Mouse (Mus musculus) mammary gland, adult 2 months (tissue): ENCODE measurements around the gene Gm49395. TPM values are rescaled to one million over a fixed set of nuclear protein-coding genes. Genes with fewer than 3 reads are reported as not detected.

Source experiments
- polyA plus RNA-seq: library from polyadenylated mRNA; depleted of rRNA; stranded (reverse); fragments of >200 nt; gene quantifications from 2 replicates; pipeline ENCODE4 v1.2.3, GENCODE M21; 2012; ENCODE audit warnings: low replicate concordance; rRNA removed

The Gm49395 gene
- polyA plus RNA-seq: 2.9 and 10.9 TPM in 2 replicates

DNA sequence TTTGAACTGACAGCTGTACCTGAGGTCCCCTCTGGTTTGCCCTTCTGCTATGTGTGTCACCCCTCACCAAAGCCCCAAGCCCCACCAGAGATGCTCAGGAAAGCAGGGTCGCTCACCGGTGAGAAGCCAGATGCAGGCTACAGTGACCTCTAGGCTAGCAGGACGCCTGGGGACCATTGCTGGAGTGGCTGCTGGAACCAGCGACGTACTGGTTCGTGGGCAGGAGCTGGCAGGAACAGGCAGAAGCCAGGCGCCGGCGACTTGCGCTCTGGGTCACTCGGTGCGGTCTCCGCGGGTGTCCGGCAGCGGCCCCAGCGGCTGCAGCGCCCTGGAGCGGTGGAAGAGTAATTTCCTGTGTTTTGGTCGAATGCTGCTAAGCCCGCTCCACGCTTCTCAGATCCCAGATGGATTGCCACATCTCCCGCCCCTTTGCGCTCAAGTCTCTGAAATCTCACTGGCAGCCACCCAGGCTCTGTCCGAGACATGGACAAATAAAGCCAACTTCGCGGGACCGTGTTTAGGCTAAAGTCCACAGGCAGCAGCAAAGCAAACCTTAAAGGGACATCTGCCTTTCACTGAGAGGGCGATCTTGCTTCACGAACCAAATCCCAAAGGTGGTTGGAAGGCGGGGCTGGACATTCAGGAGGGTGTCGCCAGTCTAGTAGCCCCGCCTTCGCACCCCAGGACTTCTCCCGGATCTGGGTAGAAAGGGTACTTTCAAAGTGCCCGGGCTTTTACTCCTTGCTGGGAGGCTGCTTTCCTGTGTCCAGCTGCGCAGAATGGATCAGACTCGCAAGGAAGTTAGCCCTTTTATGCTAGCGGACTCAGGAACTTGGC, at the start of gene Gm49395, which contains the start of gene Itga1:
Gm49395 (minus strand) TSS at position 567 of the 837 bp plus-strand sequence.
Itga1 (minus strand) TSS at position 610 of the 837 bp plus-strand sequence.

DNA sequence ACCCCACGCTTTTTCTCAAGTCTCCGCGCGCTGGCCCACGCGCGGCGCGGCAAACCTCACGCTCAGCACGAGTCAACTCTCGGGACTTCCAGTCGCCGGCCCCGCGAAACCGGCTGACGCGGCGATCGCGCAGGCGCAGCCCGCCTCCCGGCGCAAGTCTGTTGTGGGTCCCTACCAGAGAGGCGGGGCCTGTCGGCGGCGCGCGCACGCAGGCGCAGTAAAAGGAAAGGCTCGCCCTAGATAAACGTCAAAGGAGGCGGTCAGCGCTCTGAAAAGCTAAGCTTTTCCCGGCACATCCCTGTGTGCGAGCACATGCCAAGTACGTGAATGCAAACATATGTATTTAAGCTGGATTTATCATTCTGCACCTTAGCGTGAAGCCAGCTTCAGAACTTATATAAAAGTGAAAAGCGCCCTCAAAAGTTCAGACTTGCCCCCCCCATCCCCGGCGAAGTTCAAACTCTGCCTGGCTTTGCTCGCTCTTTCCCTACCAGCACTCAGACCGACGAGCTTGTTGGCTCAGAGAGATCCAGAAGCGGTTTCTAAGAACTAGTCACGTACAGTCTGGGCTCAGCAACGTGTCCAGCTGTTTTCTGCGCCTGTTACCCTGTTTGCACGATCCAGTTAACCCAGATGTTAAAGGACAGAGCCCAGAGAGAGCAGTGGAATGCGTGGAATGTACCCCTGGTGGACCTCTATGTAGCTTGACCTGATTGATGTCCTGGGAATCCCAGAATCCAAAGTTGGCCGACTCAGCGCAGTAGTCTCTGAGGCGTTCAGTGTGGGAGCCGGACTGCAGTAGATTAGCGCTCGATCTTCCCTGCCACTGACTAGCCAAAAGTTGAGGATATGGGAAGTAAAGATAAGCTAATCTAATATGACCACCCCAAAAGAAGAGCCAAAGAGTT, 11.4 kb downstream of the Gm49395 start, which contains the start of gene Pelo:
Pelo (minus strand) TSS at position 118 of the 908 bp plus-strand sequence.

Other genes starting within 250 kb of the Gm49395 start
- 0.53 and 1.2 TPM in 2 replicates for gene Itga2, start 169.8 kb downstream of the Gm49395 start, polyA plus RNA-seq
- 14.8 and 19.9 TPM in 2 replicates for gene Pelo, start 11.7 kb downstream of the Gm49395 start, polyA plus RNA-seq
- gene Itga1, start within 50 bp of the Gm49395 start, polyA plus RNA-seq: 5.4 and 9.3 TPM in 2 replicates